Mouse (Mus musculus) C2C12 (cell line): ENCODE results near the gene Arid3a. TPM values are rescaled to one million over a fixed set of nuclear protein-coding genes. Genes with fewer than 3 reads are reported as not detected.
A peak's percentile ranks its signal among the peaks of the same experiment; 100 is the strongest.
"Not testable (repeated sequence)": the region's sequence is repeated elsewhere in the genome, so short reads cannot be mapped to it uniquely, and the experiment has no call there.

Experiments
- H3K27me3 ChIP-seq: one replicate; pipeline ENCODE4 v1.6.1; 2011; ENCODE audit not compliant: control insufficient read depth, insufficient read depth, insufficient read length
- H3K36me3 ChIP-seq: one replicate; pipeline ENCODE4 v1.6.1; 2011; ENCODE audit not compliant: control insufficient read depth, insufficient read depth
- H3K4me3 ChIP-seq: one replicate; pipeline ENCODE4 v1.5.1; 2011; ENCODE audit warnings: mild to moderate bottlenecking, control low read depth; ENCODE audit not compliant: poor library complexity, insufficient read depth, severe bottlenecking
- H3K79me2 ChIP-seq: one replicate; pipeline ENCODE4 v1.6.1; 2011; ENCODE audit not compliant: control insufficient read depth, insufficient read depth
- H3K79me3 ChIP-seq: one replicate; pipeline ENCODE4 v1.6.1; 2011; ENCODE audit warnings: low read depth, control low read depth
- H3ac ChIP-seq: one replicate; pipeline ENCODE3; 2011; ENCODE audit warnings: low read depth; ENCODE audit not compliant: control insufficient read depth, insufficient read length
- CEBPB ChIP-seq: IDR thresholded peaks from one replicate; pipeline ENCODE4 v1.6.1; 2011; ENCODE audit warnings: low read depth, mild to moderate bottlenecking, control low read depth, moderate library complexity
- CTCF ChIP-seq: IDR thresholded peaks from one replicate; pipeline ENCODE4 v1.5.1; 2011; ENCODE audit not compliant: control insufficient read depth, insufficient read depth, insufficient read length
- FOSL1 ChIP-seq: IDR thresholded peaks from one replicate; pipeline ENCODE4 v1.8.0; 2011; ENCODE audit warnings: mild to moderate bottlenecking, low read length; ENCODE audit not compliant: poor library complexity, insufficient read depth, severe bottlenecking
- MAX ChIP-seq: IDR thresholded peaks from one replicate; pipeline ENCODE4 v1.6.1; 2011; ENCODE audit warnings: mild to moderate bottlenecking, control low read depth
- MYOD1 ChIP-seq: IDR thresholded peaks from one replicate; pipeline ENCODE4 v1.6.1; 2011; ENCODE audit warnings: low read depth; ENCODE audit not compliant: control insufficient read depth, insufficient read length
- MYOG ChIP-seq: IDR thresholded peaks from one replicate; pipeline ENCODE4 v1.6.1; 2011; ENCODE audit not compliant: control insufficient read depth, insufficient read length; ENCODE audit errors: extremely low read depth
- USF1 ChIP-seq: IDR thresholded peaks from one replicate; pipeline ENCODE4 v1.6.1; 2011; ENCODE audit warnings: low read depth, mild to moderate bottlenecking, control low read depth, moderate library complexity
- polyA plus RNA-seq: library from polyadenylated mRNA; unstranded; fragments of >200 nt; fragmentation: generic; extraction: Trizol; gene quantifications from one replicate; pipeline ENCODE4 v1.2.1, GENCODE M21; 2012; ENCODE audit warnings: missing spikeins

Gene Arid3a
- polyA plus RNA-seq, 1 experiment, result 0.74 TPM

DNA sequence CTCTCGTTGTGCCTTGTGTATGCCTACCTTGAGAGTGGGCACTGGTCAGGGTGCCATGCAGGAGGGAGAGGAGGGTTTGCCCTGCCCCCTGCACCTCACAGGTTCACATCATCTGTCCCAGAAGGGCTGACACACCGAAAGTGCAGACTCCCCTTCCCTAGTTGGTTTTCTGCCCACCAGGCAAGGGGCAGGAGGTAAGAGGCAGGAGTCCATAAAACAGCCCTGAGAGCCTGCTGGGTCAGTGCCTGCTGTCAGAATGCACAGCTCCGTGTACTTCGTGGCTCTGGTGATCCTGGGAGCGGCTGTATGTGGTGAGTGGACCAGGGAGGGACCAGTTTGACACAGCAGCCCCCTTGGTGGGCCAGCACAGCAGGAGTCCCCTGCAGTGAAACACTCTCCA is 36.2 kb upstream of the Arid3a start, which contains the start of gene Cfd:
Gene Cfd (plus strand): TSS at position 184 of the 400 bp plus-strand sequence.
- Histone ChIP-seq H3K4me3 (no peak within 1 kb of the TSS), H3K79me2 (no peaks in the 10 kb centered on the region), H3K79me3 (no peaks in the 10 kb centered on the region), H3ac (peak within 1 kb of the TSS; percentile 24), H3K27me3 (peaks cover 22% of the 10 kb centered on the region), H3K36me3 (no peaks in the 10 kb centered on the region)
- TF ChIP-seq MYOG, result no peak
- no peak for TF ChIP-seq USF1
- no peak for TF ChIP-seq MAX
- TF ChIP-seq CTCF, result no peak
- no peak for TF ChIP-seq MYOD1
- TF ChIP-seq FOSL1, result no peak
- TF ChIP-seq CEBPB, result no peak

DNA sequence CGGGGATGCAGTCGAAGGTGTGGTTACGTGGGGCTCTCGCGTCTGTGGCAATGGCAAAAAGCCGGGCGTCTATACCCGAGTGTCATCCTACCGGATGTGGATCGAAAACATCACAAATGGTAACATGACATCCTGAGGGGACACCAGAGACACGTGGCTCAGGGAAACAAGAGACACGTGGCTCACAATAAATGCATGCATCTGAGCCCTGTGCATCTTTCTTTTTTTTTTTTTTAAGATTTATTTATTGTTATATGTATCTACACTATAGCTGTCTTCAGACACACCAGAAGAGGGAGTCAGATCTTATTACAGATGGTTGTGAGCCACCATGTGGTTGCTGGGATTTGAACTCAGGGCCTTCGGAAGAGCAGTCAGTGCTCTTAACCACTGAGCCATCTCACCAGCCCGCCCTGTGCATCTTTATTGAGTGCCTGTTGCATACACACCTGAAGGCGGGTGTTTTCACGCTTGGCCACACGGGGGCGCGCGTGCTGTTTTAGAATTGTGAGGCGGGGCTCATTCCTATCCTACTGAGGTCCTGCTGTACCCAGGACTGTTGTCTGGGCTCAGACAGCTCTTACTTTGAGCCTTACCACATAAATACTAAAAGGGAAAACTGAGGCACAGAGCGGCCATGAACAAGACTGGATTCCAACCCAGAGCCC is 34.3 kb upstream of the Arid3a start:
- TF ChIP-seq CTCF, result peak; percentile 80

DNA sequence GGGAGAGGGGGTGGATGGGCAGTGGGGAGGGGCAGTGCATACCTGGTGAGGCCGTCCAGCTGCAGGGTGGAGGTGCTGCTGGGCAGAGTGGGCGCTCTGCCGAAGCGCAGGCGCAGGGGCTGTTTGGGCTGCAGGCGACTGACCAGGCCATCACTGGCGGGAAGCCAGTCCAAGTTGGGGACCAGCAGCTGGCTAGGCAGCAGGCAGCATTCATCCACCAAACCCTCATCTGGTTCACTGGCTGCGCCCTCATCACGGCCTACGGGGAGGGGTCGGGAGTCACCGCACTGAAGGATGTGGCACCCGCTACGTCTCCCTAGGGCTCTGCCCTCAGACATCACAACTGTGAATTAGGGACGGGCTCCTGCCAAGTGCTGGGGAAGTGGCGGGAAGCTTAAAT is 30.5 kb upstream of the Arid3a start:
- no peaks in the 10 kb centered on the region for H3K79me2 ChIP-seq
- peaks cover 7% of the 10 kb centered on the region for H3K27me3 ChIP-seq
- no peaks in the 10 kb centered on the region for H3K36me3 ChIP-seq
- H3ac ChIP-seq, result no peak overlapping the region
- H3K79me3 ChIP-seq, result no peaks in the 10 kb centered on the region
- no peak for TF ChIP-seq MAX
- no peak for TF ChIP-seq MYOD1
- no peak for TF ChIP-seq CTCF
- no peak for TF ChIP-seq MYOG
- TF ChIP-seq FOSL1, result no peak
- TF ChIP-seq USF1, result no peak
- H3K4me3 ChIP-seq, result no peak overlapping the region

More for the DNA sequence above, 34.3 kb upstream of the Arid3a start:
- H3K36me3 ChIP-seq, H3K79me2 ChIP-seq, H3K4me3 ChIP-seq, H3ac ChIP-seq, H3K79me3 ChIP-seq: not testable (repeated sequence)
- H3K27me3 ChIP-seq, result peaks cover 22% of the 10 kb centered on the region

DNA sequence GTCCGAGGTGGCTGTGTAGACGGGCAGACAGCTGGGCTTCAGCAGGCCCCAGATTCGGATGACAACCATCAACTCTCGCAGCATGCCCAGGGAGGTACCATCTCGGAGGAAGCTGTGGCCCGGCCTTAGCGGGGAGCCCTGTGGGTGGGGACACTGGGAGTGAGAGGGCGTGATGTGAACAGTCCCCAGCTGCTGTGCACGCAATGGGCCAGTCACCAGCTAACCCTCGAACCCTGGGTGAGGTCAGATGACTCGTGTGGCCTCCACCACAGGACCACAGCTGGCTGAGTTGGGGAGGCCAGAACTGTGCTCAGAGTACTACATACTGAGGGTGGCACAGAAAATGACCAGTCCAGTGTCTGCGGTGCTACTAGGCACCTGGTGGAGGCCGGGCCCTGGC is 30.0 kb upstream of the Arid3a start:
- H3K79me3 ChIP-seq, result no peaks in the 10 kb centered on the region
- no peak overlapping the region for H3ac ChIP-seq
- H3K36me3 ChIP-seq, result no peaks in the 10 kb centered on the region
- H3K27me3 ChIP-seq, result peaks cover 4% of the 10 kb centered on the region
- peak; percentile 51 for TF ChIP-seq MYOD1
- no peak for TF ChIP-seq CEBPB
- H3K79me2 ChIP-seq, result no peaks in the 10 kb centered on the region
- H3K4me3 ChIP-seq, result no peak overlapping the region

DNA sequence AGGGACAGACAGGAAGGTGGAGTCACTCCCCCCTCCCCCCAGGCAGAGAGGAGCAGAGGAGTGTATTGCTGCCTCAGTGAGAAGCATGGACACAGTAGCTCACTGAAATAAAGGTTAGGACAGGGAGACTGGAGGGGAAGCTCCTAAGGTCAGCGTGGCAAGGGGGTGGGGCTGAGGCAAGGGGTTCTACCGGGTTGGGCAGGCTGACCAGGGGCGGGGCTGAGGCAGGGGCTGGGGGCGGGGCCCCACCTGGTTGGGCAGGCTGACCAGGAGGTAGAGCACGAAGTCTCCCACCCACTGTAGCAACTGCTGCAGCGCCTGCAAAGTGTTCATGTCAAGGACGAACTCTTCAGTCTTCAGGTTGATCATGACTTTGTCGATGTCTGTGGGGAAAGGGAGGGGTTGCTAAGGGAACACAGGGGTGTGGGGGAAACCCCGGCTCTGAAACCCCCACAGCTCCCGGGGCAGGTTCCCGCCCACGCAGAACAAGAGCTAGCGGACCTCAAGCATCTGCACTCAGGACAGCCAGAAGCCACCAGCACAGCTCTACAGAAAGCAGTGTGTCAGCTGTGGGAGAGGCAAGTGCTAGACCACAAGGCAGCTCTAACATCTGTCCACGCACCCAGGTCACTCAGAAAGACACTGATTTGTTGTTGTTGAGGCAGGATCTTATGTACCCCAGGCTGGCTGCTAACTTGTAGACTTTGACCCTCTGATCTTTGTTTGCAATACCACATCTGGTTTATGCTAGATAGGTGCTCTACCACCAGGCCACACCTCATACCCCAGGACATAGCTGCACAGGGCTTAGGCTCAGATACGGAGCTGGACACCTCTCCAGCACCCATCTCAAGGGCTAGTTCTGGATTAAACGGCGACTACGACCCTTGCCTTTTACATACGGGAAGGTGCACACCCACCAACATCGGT is 29.3 kb upstream of the Arid3a start:
- no peaks in the 10 kb centered on the region for H3K79me3 ChIP-seq
- no peak for TF ChIP-seq MYOD1
- no peak for TF ChIP-seq USF1
- TF ChIP-seq FOSL1, result no peak
- no peak for TF ChIP-seq MYOG
- TF ChIP-seq CTCF, result no peak
- H3K27me3 ChIP-seq, result no peaks in the 10 kb centered on the region
- no peaks in the 10 kb centered on the region for H3K79me2 ChIP-seq
- H3K4me3 ChIP-seq, result no peak overlapping the region
- H3ac ChIP-seq, result no peak overlapping the region
- H3K36me3 ChIP-seq, result peaks cover 6% of the 10 kb centered on the region

DNA sequence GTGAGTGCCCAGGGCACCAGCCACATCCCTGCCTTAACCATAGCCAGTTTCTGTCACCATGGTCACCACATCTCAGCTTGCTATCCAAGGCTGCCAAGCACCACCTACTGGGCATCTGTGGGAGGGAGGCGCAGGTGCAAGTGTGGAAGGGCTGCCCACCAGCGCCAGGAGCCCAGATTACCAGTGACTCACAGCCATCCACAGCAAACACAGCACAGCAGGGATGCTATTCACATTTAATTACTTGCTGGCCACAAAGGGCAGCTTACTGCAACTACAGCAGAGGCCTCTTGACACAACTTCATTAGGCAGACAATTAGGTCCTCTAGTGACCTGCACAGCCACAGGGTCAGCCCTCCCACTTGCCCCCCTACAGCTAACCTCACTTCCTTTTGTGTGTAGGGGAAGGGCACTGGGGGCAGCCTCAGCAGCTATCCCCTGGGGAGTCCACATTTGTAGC is 25.9 kb upstream of the Arid3a start:
- Histone ChIP-seq H3ac (no peak overlapping the region), H3K36me3 (peaks cover 21% of the 10 kb centered on the region), H3K27me3 (no peaks in the 10 kb centered on the region), H3K79me3 (no peaks in the 10 kb centered on the region), H3K4me3 (no peak overlapping the region), H3K79me2 (no peaks in the 10 kb centered on the region)
- peak; percentile 89 for TF ChIP-seq MYOD1
- no peak for TF ChIP-seq CEBPB
- TF ChIP-seq FOSL1, result peak; percentile 12
- no peak for TF ChIP-seq MAX
